Mouse (Mus musculus): ENCODE measurements at regions not wholly inside any gene's neighbourhood (a gene's known extent, or its start where the extent isn't known, plus 50 kb on each side); places are given as distances from the start of the nearest gene placed in this dataset.

- TF ChIP-seq CTCF (IDR thresholded peaks at IDR 0.05; ENCODE audit: insufficient read depth, low read depth, low read length) (no peak), POLR2A (IDR thresholded peaks at IDR 0.05; ENCODE audit: insufficient read depth, low read depth, low read length) (no peak)
These were observed 239.8 kb downstream of the Opa1 start for GRCm38 (mm10) chr16:29818807-29819440.
